Mouse (Mus musculus) liver, postnatal 0 days (tissue): ENCODE measurements around the gene Banp.

Experiments used
- CTCF ChIP-seq: sonication (generic); IDR thresholded peaks from 2 replicates; pipeline ENCODE4 v1.5.1; 2016; ENCODE audit warnings: antibody characterized with exemption, low read depth
- EP300 ChIP-seq: IDR thresholded peaks from 2 replicates; pipeline ENCODE4 v1.6.1; 2016; ENCODE audit warnings: antibody characterized with exemption, low read depth, mild to moderate bottlenecking

- no peak for TF ChIP-seq CTCF
- TF ChIP-seq EP300 = no peak
These were observed 86.0 kb downstream of the Banp start for GRCm38 (mm10) chr8:122035543-122035942.
